Mouse (Mus musculus) adrenal gland, postnatal 25 days (tissue): Measurements from ENCODE around the gene Psmg4. TPM values are rescaled to one million over a fixed set of nuclear protein-coding genes. Genes with fewer than 3 reads are reported as not detected.

Source experiments
- DNase-seq: peaks from one replicate; pipeline ENCODE4 v3.0.0; 2021; ENCODE audit warnings: mixed read lengths
- total RNA-seq: library from RNA; stranded (reverse); gene quantifications from 2 replicates; pipeline ENCODE4 v1.2.3, GENCODE M21; 2021

Psmg4 gene
- total RNA-seq, 1 experiment from 2014 or later, result 29.9 TPM

GRCm38 (mm10) chr13:34205216-34205615 is 42.5 kb downstream of the Psmg4 start:
- no peak for DNase-seq

GRCm38 (mm10) chr13:34207714-34208470 is 45.1 kb downstream of the Psmg4 start:
- no peak for DNase-seq

- DNase-seq, result no peak
Measured at GRCm38 (mm10) chr13:34211261-34211775, 48.6 kb downstream of the Psmg4 start.

- DNase-seq, result no peak
Measured at GRCm38 (mm10) chr13:34212735-34213212, 50.0 kb downstream of the Psmg4 start.

GRCm38 (mm10) chr13:34214855-34215254 is 52.1 kb downstream of the Psmg4 start:
- no peak for DNase-seq

- DNase-seq, result no peak
Measured at GRCm38 (mm10) chr13:34218776-34219175, 56.0 kb downstream of the Psmg4 start.

- DNase-seq, result no peak
Measured at GRCm38 (mm10) chr13:34219728-34220127, 57.0 kb downstream of the Psmg4 start.

GRCm38 (mm10) chr13:34222985-34223384 is 60.2 kb downstream of the Psmg4 start:
- peak; percentile 62 for DNase-seq

GRCm38 (mm10) chr13:34226940-34227339 is 64.2 kb downstream of the Psmg4 start:
- no peak for DNase-seq

Other genes starting within 250 kb of the Psmg4 start
- 61.7 and 75.1 TPM in 2 replicates for gene Nqo2, start 198.3 kb upstream of the Psmg4 start, total RNA-seq
- gene Ripk1, start 160.6 kb upstream of the Psmg4 start, total RNA-seq, result 35.0 and 35.3 TPM in 2 replicates
- 497 and 541 TPM in 2 replicates for gene Serpinb6a, start 160.2 kb upstream of the Psmg4 start, total RNA-seq
- gene Bphl, start 125.4 kb upstream of the Psmg4 start, total RNA-seq, result 89.9 and 96.6 TPM in 2 replicates
- gene Tubb2a, start 85.0 kb upstream of the Psmg4 start, total RNA-seq, result 17.8 and 23.2 TPM in 2 replicates
- gene Tubb2b, start 32.5 kb upstream of the Psmg4 start, total RNA-seq, result 0.71 and 0.76 TPM in 2 replicates
- 3.8 and 8.2 TPM in 2 replicates for gene Slc22a23, start 182.2 kb downstream of the Psmg4 start, total RNA-seq